Mouse (Mus musculus) cerebellum, adult 2 months (tissue): Measurements from ENCODE around the gene Tbc1d16. TPM values are rescaled to one million over a fixed set of nuclear protein-coding genes. Genes with fewer than 3 reads are reported as not detected.
"Not testable (repeated sequence)": the region's sequence is repeated elsewhere in the genome, so short reads cannot be mapped to it uniquely, and the experiment has no call there.

ENCODE experiments used
- DNase-seq, 2 experiments: peaks; one replicate each; pipeline ENCODE4 v3.0.0; 2021
- H3K27ac ChIP-seq: fragments of 200-500 bp; 2 replicates; pipeline ENCODE4 v1.5.1; 2012; ENCODE audit warnings: low read length, control low read depth, inconsistent platforms; ENCODE audit not compliant: insufficient read depth
- H3K27me3 ChIP-seq: fragments of 200-500 bp; 2 replicates; pipeline ENCODE4 v1.6.1; 2012; ENCODE audit warnings: inconsistent platforms, mild to moderate bottlenecking, low read length, moderate library complexity; ENCODE audit not compliant: control insufficient read depth, insufficient read depth
- H3K4me1 ChIP-seq: fragments of 200-500 bp; 2 replicates; pipeline ENCODE4 v1.6.1; 2011; ENCODE audit warnings: low read length; ENCODE audit not compliant: control insufficient read depth, insufficient read depth
- H3K4me3 ChIP-seq: fragments of 200-500 bp; replicated peaks from 2 replicates; pipeline ENCODE3; 2011; ENCODE audit warnings: mild to moderate bottlenecking, low read depth, low read length, control low read depth; ENCODE audit not compliant: insufficient read depth
- CTCF ChIP-seq: fragments of 200-500 bp; IDR thresholded peaks from 2 replicates; pipeline ENCODE4 v1.5.1; 2011; ENCODE audit warnings: low read depth, mild to moderate bottlenecking, control low read depth, low read length, moderate library complexity, borderline replicate concordance; ENCODE audit not compliant: insufficient read depth
- POLR2A ChIP-seq: fragments of 200-500 bp; IDR thresholded peaks from 2 replicates; pipeline ENCODE4 v1.6.1; 2011; ENCODE audit warnings: low read length, control low read depth, borderline replicate concordance; ENCODE audit not compliant: insufficient read depth
- WGBS: fragments of 180-500 bp; shearing (Covaris S2); methylation state at CpG from one replicate; pipeline ENCODE4 v1.1.7; 2018; 5-methylcytosine and 5-hydroxymethylcytosine counted together
- polyA plus RNA-seq: library from polyadenylated mRNA; depleted of rRNA; stranded (reverse); fragments of >200 nt; gene quantifications from 2 replicates; pipeline ENCODE4 v1.2.3, GENCODE M21; 2012; rRNA removed

Tbc1d16 gene
- polyA plus RNA-seq, 1 experiment = 32.5 TPM

- H3K27me3 ChIP-seq = no peaks in the 10 kb centered on the region
- no peak for DNase-seq
- H3K4me1 ChIP-seq = no peaks in the 10 kb centered on the region
- WGBS = 87% methylated on average over 3 of the region's 3 CpGs
- H3K4me3 ChIP-seq = no peak overlapping the region
- TF ChIP-seq CTCF (no peak), POLR2A (no peak)
- no peak overlapping the region for H3K27ac ChIP-seq
Observed at GRCm38 (mm10) chr11:119103991-119104390, 124.3 kb downstream of the Tbc1d16 start.

- not testable (repeated sequence) for H3K4me3 ChIP-seq, H3K4me1 ChIP-seq, H3K27me3 ChIP-seq, H3K27ac ChIP-seq, DNase-seq
- WGBS = 82% methylated on average over 4 of the region's 4 CpGs
Observed at GRCm38 (mm10) chr11:119100355-119100754, 127.9 kb downstream of the Tbc1d16 start.

- H3K27me3 ChIP-seq = no peaks in the 10 kb centered on the region
- no peak overlapping the region for H3K4me3 ChIP-seq
- 58% methylated on average over 4 of the region's 4 CpGs for WGBS
- TF ChIP-seq CTCF (no peak), POLR2A (no peak)
- no peaks in the 10 kb centered on the region for H3K4me1 ChIP-seq
- no peak overlapping the region for H3K27ac ChIP-seq
- no peak for DNase-seq
Observed at GRCm38 (mm10) chr11:119098202-119098601, 130.1 kb downstream of the Tbc1d16 start.

GRCm38 (mm10) chr11:119095441-119095840, 132.9 kb downstream of the Tbc1d16 start:
- Histone ChIP-seq H3K4me3 (no peak overlapping the region), H3K4me1 (peaks cover 4% of the 10 kb centered on the region; the same call in 1 of the 2 replicates), H3K27ac (no peak overlapping the region), H3K27me3 (no peaks in the 10 kb centered on the region; the same call in 1 of the 2 replicates)
- no peak for DNase-seq
- TF ChIP-seq CTCF (no peak), POLR2A (no peak)
- WGBS = 72% methylated on average over 3 of the region's 3 CpGs

DNA sequence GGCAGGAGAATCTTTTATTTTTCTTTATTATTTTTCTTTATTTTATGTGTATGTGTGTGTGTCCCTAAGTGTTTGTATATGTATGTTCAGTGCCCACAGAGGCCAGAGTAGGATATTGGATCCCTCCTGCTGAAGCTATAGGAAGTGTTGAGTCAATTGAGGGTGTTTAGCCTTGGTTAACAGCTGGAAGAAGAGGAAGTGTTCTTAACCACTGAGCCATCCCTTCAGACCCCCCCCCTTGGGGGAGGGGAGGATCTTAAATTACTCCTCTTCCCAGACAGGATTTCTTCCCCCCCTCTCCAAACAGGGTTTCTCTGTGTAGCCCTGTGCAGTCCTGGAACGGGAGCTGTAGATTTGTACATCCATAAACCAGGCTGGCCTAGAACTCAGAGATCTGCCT, 135.0 kb downstream of the Tbc1d16 start:
- TF ChIP-seq POLR2A (no peak), CTCF (no peak)
- H3K4me1 ChIP-seq = peaks cover 7% of the 10 kb centered on the region; the same call in 1 of the 2 replicates
- H3K4me3 ChIP-seq = no peak overlapping the region
- peaks cover 6% of the 10 kb centered on the region; the same call in 1 of the 2 replicates for H3K27me3 ChIP-seq
- DNase-seq = no peak
- no peak overlapping the region for H3K27ac ChIP-seq
- WGBS = 88% methylated on average over 1 of the region's 1 CpGs

Other genes starting within 250 kb of the Tbc1d16 start
- not detected in 2 replicates for gene Enpp7, start 240.3 kb downstream of the Tbc1d16 start, polyA plus RNA-seq
- 4.1 and 4.6 TPM in 2 replicates for gene Cbx2, start 205.5 kb downstream of the Tbc1d16 start, polyA plus RNA-seq
- 8.7 and 10.5 TPM in 2 replicates for gene Cbx8, start 187.5 kb downstream of the Tbc1d16 start, polyA plus RNA-seq
- 50.1 and 57.6 TPM in 2 replicates for gene Cbx4, start 142.3 kb downstream of the Tbc1d16 start, polyA plus RNA-seq
- 1.9 and 2.4 TPM in 2 replicates for gene Ccdc40, start 73 bp upstream of the Tbc1d16 start, polyA plus RNA-seq
- gene Gaa, start 39.4 kb upstream of the Tbc1d16 start, polyA plus RNA-seq = 233 and 246 TPM in 2 replicates
- 120 and 133 TPM in 2 replicates for gene Eif4a3, start 71.6 kb upstream of the Tbc1d16 start, polyA plus RNA-seq
- gene Card14, start 79.3 kb upstream of the Tbc1d16 start, polyA plus RNA-seq = 0.18 and 0.43 TPM in 2 replicates
- gene Sgsh, start 127.0 kb upstream of the Tbc1d16 start, polyA plus RNA-seq = 8.8 and 9.4 TPM in 2 replicates
- gene Slc26a11, start 127.1 kb upstream of the Tbc1d16 start, polyA plus RNA-seq = 12.9 and 15.6 TPM in 2 replicates
- gene Rnf213, start 164.6 kb upstream of the Tbc1d16 start, polyA plus RNA-seq = 7.3 and 7.5 TPM in 2 replicates